Mouse (Mus musculus) fibroblast of lung, adult 2 months (primary cell): ENCODE results near the gene Akap13.

Experiments used
- DNase-seq: peaks from one replicate; pipeline ENCODE4 v3.0.0-alpha.2; 2011; ENCODE audit warnings: low read depth

Gene Akap13

GRCm38 (mm10) chr7:75793654-75794335, 338.5 kb downstream of the Akap13 start:
- no peak for DNase-seq

DNA sequence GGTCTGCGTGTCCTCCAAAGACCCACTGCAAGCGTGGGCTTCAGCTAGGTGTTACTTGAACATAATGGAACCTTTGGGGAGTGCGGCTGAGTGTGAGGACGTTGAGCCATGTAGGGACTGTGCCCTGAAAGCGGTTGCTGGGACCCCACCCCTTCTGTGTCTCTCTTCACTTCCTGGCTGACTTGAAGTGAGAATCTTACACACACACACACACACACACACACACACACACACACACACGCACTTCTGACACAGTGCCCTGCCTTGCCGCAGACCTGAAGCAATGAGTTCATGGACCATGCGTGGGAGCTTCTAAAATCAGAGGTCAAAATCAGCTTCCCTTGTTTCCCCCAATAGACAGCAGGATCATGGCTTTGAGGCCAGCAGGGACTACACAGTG, 339.8 kb downstream of the Akap13 start:
- DNase-seq: no peak

DNA sequence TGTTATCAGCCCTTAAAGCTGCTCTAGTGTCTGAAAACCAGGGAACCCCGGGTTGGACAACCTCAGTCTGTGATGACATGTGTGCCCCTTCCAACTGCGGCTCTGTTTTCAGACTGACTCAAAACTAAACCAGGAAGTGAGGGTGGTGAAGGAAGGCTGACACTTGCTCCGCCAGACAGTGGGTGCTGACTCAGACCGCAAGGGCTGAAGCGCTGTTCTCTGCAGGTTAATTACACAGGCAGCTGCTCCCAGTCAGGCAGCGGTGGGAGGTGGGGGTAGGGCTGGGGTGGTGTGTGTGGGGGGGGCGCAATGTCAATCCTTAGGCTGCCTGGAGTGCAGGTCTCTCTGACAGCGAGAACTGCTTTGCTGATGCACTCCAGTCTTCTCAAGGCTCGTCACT, 341.1 kb downstream of the Akap13 start:
- no peak for DNase-seq

GRCm38 (mm10) chr7:75800530-75800929, 345.2 kb downstream of the Akap13 start:
- no peak for DNase-seq

DNA sequence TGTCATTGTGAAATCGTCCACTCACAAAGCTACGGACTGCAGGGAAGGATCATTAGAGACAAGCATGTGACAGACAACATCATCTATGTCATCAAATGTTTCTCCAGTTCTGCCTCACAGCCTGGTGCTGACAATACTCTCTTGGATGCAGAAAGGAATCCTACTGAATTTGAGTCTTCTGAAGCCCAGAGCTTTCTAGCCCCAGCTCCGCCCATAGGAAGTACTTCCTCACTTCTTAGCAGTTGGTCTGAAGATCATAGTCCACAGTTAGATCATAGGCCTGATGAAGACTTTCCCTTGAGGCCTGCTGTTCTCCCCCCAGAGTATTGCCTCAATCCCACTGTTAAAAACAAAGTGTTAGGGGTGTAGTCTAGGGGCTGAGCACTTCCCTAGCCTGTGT, 345.7 kb downstream of the Akap13 start:
- DNase-seq: no peak

DNA sequence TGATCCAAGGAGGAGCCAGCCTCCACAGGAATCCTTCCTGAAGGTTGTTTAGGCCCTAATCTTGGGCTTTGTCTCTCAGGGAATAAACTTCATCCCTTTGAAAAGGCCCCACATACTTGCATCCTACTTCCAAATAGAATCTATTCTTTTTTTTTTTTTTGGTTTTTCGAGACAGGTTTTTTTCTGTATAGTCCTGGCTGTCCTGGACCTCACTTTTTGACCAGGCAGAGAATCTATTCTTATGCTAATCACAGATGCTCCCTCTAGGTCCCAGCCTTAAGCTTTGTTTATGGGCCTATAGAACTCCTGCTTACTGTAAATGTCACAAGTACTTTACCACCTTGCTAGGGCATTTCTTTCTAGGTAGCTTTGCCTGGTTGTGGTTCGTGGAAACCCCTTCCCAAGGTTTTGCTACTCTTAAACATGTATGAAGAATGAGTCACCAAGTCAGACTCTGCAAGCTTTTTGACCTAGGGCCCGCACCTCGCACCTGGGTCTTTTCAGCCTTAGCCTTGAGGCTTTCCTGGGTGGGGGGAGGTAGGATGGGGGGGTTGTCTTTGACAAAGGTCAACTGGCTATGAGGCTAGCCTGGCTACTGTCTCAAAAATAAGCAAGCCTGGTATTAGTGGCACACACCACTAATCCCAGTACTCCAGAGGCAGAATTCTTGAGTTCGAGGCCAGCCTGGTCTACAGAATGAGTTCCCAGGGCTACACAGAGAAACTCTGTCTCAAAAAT, 346.5 kb downstream of the Akap13 start:
- DNase-seq: no peak

GRCm38 (mm10) chr7:75802887-75803286, 347.6 kb downstream of the Akap13 start:
- no peak for DNase-seq
